Mouse (Mus musculus): ENCODE data around the gene Znfx1. TPM values are rescaled to one million over a fixed set of nuclear protein-coding genes. Genes with fewer than 3 reads are reported as not detected.
A peak's percentile ranks its signal among the peaks of the same experiment; 100 is the strongest.

Znfx1 gene
- polyA plus RNA-seq, 1 experiment = 23.3 TPM

DNA sequence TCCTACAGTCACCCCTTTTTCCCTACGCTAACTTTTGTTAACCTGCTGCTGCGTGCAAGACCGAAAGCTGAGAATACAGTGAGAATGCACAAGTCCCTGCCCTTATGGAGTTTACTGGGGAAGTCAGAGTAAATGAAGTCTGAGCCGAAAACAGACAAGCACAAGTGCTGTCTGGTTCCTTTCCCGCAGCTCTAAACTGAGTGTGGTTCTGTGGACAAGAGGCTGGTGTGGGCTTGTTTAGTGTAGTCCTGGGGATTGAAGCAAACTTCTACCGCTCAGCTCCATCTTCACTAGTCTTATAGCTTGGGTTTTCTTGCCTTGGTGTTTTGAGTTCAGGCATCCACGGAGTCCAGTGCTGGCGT, 66.3 kb downstream of the Znfx1 start:
- H3ac ChIP-seq (ENCODE audit: control insufficient read depth, insufficient read length) = peak overlapping the region; percentile 98
- H3K27me3 ChIP-seq (ENCODE audit: control insufficient read depth, insufficient read depth, insufficient read length) = no peaks in the 10 kb centered on the region
- H3K36me3 ChIP-seq (ENCODE audit: control insufficient read depth, insufficient read depth) = no peaks in the 10 kb centered on the region
- H3K4me2 ChIP-seq (ENCODE audit: low read depth) = peak overlapping the region; percentile 84
- peak overlapping the region; percentile 63 for H3K4me3 ChIP-seq
- TF ChIP-seq POLR2AphosphoS2 (IDR thresholded peaks at IDR 0.05; ENCODE audit: insufficient read length, low read depth) (no peak), MAX (IDR thresholded peaks at IDR 0.05; ENCODE audit: low read depth) (no peak), MYOD1 (IDR thresholded peaks at IDR 0.05; ENCODE audit: control insufficient read depth in 1 of 3, insufficient read length in 2 of 3, low read depth in 2 of 3) (peak in 2 of 3 experiments; percentile 39 to 50)
- H3K79me2 ChIP-seq (ENCODE audit: control insufficient read depth, insufficient read depth) = peaks cover 41% of the 10 kb centered on the region

DNA sequence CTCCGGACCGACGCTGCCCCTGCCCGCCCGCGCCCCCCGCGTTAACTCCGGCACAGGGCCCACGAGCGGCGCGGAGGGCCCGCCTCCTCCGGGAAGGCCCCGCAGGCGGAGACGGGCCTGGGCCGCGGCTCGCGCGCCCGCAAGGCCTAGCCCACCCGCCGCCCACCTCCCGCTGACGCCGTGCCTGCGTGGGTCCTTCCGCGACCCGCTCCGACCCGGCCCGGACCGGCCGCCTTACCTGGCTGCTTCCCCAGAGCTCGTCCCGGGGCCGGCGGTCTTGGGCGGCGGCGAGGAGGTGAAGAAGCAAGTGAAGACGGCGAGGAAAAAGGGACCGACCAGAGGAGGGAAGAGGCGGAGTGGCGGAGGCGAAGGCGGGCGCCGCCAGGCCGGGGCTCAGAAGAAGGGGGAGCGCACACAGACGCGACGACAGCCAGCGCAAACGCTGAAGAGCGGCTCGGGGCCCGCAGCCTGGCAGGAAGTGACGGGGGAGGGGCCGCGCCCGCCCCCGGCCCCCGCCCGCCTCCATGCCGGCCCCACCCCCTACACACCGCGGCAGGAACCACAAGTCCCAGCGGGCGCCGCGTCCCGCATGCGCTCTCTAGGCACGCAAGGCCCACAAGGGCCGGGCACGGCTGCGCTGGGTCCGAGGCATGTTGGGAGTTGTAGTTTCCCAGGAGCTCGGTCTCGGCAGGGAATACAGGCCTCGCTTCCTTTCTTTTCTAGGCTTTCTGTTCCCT, 66.9 kb downstream of the Znfx1 start, which contains the start of gene Stau1:
Stau1 (minus strand) TSS at position 504 of the 737 bp plus-strand sequence.
- peak within 1 kb of the TSS; percentile 98 for H3ac ChIP-seq (ENCODE audit: control insufficient read depth, insufficient read length)
- peak in 2 of 3 experiments; percentile 3 to 42 for TF ChIP-seq MYOG (IDR thresholded peaks at IDR 0.05; ENCODE audit: control insufficient read depth in 1 of 3, insufficient read depth in 1 of 3, insufficient read length in 2 of 3, low read depth in 2 of 3)
- TF ChIP-seq REST (IDR thresholded peaks at IDR 0.05; ENCODE audit: insufficient read depth, insufficient read length) = peak; percentile 45
- TF ChIP-seq POLR2AphosphoS2 (IDR thresholded peaks at IDR 0.05; ENCODE audit: insufficient read length, low read depth) = peak; percentile 98
- TF ChIP-seq CEBPB (IDR thresholded peaks at IDR 0.05; ENCODE audit: insufficient read depth, poor library complexity, severe bottlenecking) = no peak
- TF ChIP-seq POLR2A (IDR thresholded peaks at IDR 0.05; ENCODE audit: insufficient read length, low read depth) = peak; percentile 98
- no peak for TF ChIP-seq MAX (IDR thresholded peaks at IDR 0.05; ENCODE audit: low read depth)
- peak within 1 kb of the TSS; percentile 63 for H3K4me3 ChIP-seq
- peaks cover 47% of the 10 kb centered on the region for H3K79me2 ChIP-seq (ENCODE audit: control insufficient read depth, insufficient read depth)
- H3K27me3 ChIP-seq (ENCODE audit: control insufficient read depth, insufficient read depth, insufficient read length) = no peaks in the 10 kb centered on the region
- no peaks in the 10 kb centered on the region for H3K36me3 ChIP-seq (ENCODE audit: control insufficient read depth, insufficient read depth)
- peak within 1 kb of the TSS; percentile 89 for H3K4me2 ChIP-seq (ENCODE audit: low read depth)

DNA sequence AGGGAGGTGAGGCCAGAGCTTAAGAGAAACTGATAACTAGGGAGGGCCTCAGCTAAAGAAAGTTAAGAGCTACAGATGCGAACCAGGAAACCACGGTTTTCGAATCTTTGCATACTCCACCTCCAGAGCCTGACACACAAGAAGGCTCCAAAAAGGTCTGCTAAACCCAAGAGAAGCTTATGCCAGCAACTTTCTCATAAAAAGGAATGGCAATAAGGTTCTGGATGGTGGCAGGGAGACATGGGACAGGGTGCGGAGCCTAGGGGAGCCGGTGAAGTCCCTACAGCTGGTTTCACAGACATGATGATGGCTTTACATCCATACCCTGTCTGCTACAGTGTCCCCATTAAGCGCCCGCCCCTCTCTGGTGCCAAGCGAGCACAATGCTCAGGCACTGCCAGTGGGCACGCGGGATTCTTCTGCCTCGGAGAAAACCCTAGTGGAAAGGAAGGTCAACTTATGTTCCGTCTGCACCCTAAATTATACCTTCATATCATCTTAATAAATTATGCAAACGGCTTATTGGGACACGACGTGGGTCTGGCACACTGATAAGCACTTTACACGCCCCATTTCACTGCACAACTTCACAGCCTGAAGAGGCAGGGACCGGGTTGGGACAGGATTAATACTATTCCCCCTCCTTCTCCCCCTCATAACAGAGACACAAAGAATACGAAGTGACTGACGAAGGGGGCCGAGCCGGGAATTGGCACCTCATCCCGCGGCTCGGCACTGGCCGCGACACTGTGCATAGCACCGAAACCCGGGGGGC, 67.6 kb downstream of the Znfx1 start:
- peak overlapping the region; percentile 63 for H3K4me3 ChIP-seq
- H3K36me3 ChIP-seq (ENCODE audit: control insufficient read depth, insufficient read depth) = no peaks in the 10 kb centered on the region
- H3K4me2 ChIP-seq (ENCODE audit: low read depth) = peak overlapping the region; percentile 89
- H3K79me2 ChIP-seq (ENCODE audit: control insufficient read depth, insufficient read depth) = peaks cover 55% of the 10 kb centered on the region
- no peaks in the 10 kb centered on the region for H3K27me3 ChIP-seq (ENCODE audit: control insufficient read depth, insufficient read depth, insufficient read length)
- TF ChIP-seq MYOG (IDR thresholded peaks at IDR 0.05; ENCODE audit: control insufficient read depth in 1 of 3, insufficient read depth in 1 of 3, insufficient read length in 2 of 3, low read depth in 2 of 3) = no peak
- TF ChIP-seq POLR2AphosphoS2 (IDR thresholded peaks at IDR 0.05; ENCODE audit: insufficient read length, low read depth) = no peak
- TF ChIP-seq CEBPB (IDR thresholded peaks at IDR 0.05; ENCODE audit: insufficient read depth, poor library complexity, severe bottlenecking) = no peak
- no peak for TF ChIP-seq E2F4 (IDR thresholded peaks at IDR 0.05; ENCODE audit: insufficient read depth)
- no peak for TF ChIP-seq USF1 (IDR thresholded peaks at IDR 0.05; ENCODE audit: low read depth)
- no peak for TF ChIP-seq MAX (IDR thresholded peaks at IDR 0.05; ENCODE audit: low read depth)
- no peak for TF ChIP-seq TCF3 (IDR thresholded peaks at IDR 0.05; ENCODE audit: insufficient read length, low read depth)
- no peak for TF ChIP-seq REST (IDR thresholded peaks at IDR 0.05; ENCODE audit: insufficient read depth, insufficient read length)
- TF ChIP-seq POLR2A (IDR thresholded peaks at IDR 0.05; ENCODE audit: insufficient read length, low read depth) = no peak
- no peak for TF ChIP-seq SRF (IDR thresholded peaks at IDR 0.05; ENCODE audit: control insufficient read depth, insufficient read length, low read depth)
- no peak for TF ChIP-seq TCF12 (IDR thresholded peaks at IDR 0.05; ENCODE audit: insufficient read depth, poor library complexity, severe bottlenecking)
- H3ac ChIP-seq (ENCODE audit: control insufficient read depth, insufficient read length) = peak overlapping the region; percentile 98

GRCm38 (mm10) chr2:166991945-166992344, 70.9 kb downstream of the Znfx1 start:
- TF ChIP-seq MYOG (IDR thresholded peaks at IDR 0.05; ENCODE audit: control insufficient read depth in 1 of 3, insufficient read depth in 1 of 3, insufficient read length in 2 of 3, low read depth in 2 of 3) (no peak), TCF3 (IDR thresholded peaks at IDR 0.05; ENCODE audit: insufficient read length, low read depth) (no peak), TCF12 (IDR thresholded peaks at IDR 0.05; ENCODE audit: insufficient read depth, poor library complexity, severe bottlenecking) (no peak), CEBPB (IDR thresholded peaks at IDR 0.05; ENCODE audit: insufficient read depth, poor library complexity, severe bottlenecking) (peak; percentile 87)
- no peak overlapping the region for H3K4me3 ChIP-seq
- peak overlapping the region; percentile 21 for H3K4me2 ChIP-seq (ENCODE audit: low read depth)
- no peak overlapping the region for H3ac ChIP-seq (ENCODE audit: control insufficient read depth, insufficient read length)
- no peaks in the 10 kb centered on the region for H3K27me3 ChIP-seq (ENCODE audit: control insufficient read depth, insufficient read depth, insufficient read length)
- peaks cover 84% of the 10 kb centered on the region for H3K79me2 ChIP-seq (ENCODE audit: control insufficient read depth, insufficient read depth)
- H3K36me3 ChIP-seq (ENCODE audit: control insufficient read depth, insufficient read depth) = no peaks in the 10 kb centered on the region

GRCm38 (mm10) chr2:166990861-166991260, 72.0 kb downstream of the Znfx1 start:
- no peaks in the 10 kb centered on the region for H3K36me3 ChIP-seq (ENCODE audit: control insufficient read depth, insufficient read depth)
- peaks cover 95% of the 10 kb centered on the region for H3K79me2 ChIP-seq (ENCODE audit: control insufficient read depth, insufficient read depth)
- no peaks in the 10 kb centered on the region for H3K27me3 ChIP-seq (ENCODE audit: control insufficient read depth, insufficient read depth, insufficient read length)
- no peak overlapping the region for H3ac ChIP-seq (ENCODE audit: control insufficient read depth, insufficient read length)
- H3K4me2 ChIP-seq (ENCODE audit: low read depth) = no peak overlapping the region
- no peak overlapping the region for H3K4me3 ChIP-seq
- TF ChIP-seq POLR2A (IDR thresholded peaks at IDR 0.05; ENCODE audit: insufficient read length, low read depth) (no peak), E2F4 (IDR thresholded peaks at IDR 0.05; ENCODE audit: insufficient read depth) (no peak), SRF (IDR thresholded peaks at IDR 0.05; ENCODE audit: control insufficient read depth, insufficient read length, low read depth) (no peak), REST (IDR thresholded peaks at IDR 0.05; ENCODE audit: insufficient read depth, insufficient read length) (no peak), CEBPB (IDR thresholded peaks at IDR 0.05; ENCODE audit: insufficient read depth, poor library complexity, severe bottlenecking) (no peak), POLR2AphosphoS2 (IDR thresholded peaks at IDR 0.05; ENCODE audit: insufficient read length, low read depth) (no peak), MYOG (IDR thresholded peaks at IDR 0.05; ENCODE audit: control insufficient read depth in 1 of 3, insufficient read depth in 1 of 3, insufficient read length in 2 of 3, low read depth in 2 of 3) (no peak)

Other genes starting within 250 kb of the Znfx1 start
- 26.7 TPM for gene Cse1l, start 157.0 kb downstream of the Znfx1 start, polyA plus RNA-seq (2012; fragmentation: generic; extraction: Trizol)
- gene Stau1, start 66.7 kb downstream of the Znfx1 start, polyA plus RNA-seq (2012; fragmentation: generic; extraction: Trizol) = 65.4 TPM
- gene Ddx27, start 47.8 kb downstream of the Znfx1 start, polyA plus RNA-seq (2012; fragmentation: generic; extraction: Trizol) = 46.9 TPM
- 0.42 TPM for gene Kcnb1, start 127.1 kb upstream of the Znfx1 start, polyA plus RNA-seq (2012; fragmentation: generic; extraction: Trizol)
- gene Ptgis, start 177.6 kb upstream of the Znfx1 start, polyA plus RNA-seq (2012; fragmentation: generic; extraction: Trizol) = 116 TPM

All from myocyte (in vitro differentiated cells).